Mouse (Mus musculus) bone marrow, adult 2 months (tissue): ENCODE data around the gene Prc1.

Experiments
- CTCF ChIP-seq: fragments of 200-500 bp; IDR thresholded peaks from 2 replicates; pipeline ENCODE4 v1.5.1; 2011; ENCODE audit warnings: low read length, control low read depth; ENCODE audit not compliant: control insufficient read depth, insufficient read depth
- POLR2A ChIP-seq: fragments of 200-500 bp; IDR thresholded peaks from 2 replicates; pipeline ENCODE4 v1.6.1; 2011; ENCODE audit warnings: low read depth, mild to moderate bottlenecking, control low read depth, low read length, borderline replicate concordance; ENCODE audit not compliant: control insufficient read depth

DNA sequence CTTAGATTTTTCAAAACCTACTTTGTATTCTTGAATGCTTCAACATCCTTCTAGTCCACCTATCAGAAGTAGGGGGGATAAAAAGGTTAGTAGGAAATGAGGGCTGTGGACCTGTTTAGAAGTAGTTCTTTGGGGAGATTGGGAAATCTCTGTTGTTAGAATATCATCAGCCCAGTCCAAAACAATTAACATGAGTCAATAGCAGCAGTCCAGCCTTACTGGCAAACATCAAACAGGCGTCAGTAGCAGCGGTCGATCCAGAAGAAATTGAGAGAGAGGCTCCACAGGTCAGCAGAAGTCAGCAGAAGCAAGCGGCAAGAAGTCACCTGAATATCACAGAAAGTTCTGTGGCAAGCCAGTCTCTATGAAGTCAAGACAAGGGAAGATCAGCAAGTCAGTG lies 49.4 kb upstream of the Prc1 start:
- TF ChIP-seq CTCF (no peak), POLR2A (no peak)
